Mouse (Mus musculus): ENCODE measurements around the gene Cxcr5.

The Cxcr5 gene

DNA sequence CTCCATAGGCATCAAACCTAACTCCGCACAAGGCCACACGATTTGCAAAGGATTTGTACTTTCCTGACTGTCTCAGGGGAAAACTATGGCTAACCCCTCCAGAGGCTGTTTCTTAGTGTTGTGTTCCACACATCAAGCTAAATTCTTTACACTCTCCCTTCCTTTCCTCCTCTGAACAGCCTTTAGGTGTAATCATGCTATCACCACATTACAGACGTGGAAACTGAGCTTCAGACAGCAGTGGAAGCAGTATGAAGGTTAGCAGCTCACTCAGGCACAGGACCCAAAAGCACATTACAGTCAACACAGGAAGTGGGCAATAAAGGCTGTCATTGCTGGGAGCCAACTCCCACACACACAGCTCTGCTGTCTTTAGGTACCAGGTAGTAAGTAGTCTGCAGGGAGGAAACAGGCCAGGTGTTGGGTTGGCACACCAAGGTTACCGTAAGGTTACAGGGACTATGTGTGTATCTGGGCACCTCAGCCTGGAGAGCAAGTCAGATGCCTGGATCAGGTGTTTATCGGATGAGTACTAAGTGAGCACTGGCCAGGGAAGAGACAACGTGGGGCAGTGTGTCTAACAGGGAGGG is 28.6 kb downstream of the Cxcr5 start:
- DNase-seq, result no peak

DNA sequence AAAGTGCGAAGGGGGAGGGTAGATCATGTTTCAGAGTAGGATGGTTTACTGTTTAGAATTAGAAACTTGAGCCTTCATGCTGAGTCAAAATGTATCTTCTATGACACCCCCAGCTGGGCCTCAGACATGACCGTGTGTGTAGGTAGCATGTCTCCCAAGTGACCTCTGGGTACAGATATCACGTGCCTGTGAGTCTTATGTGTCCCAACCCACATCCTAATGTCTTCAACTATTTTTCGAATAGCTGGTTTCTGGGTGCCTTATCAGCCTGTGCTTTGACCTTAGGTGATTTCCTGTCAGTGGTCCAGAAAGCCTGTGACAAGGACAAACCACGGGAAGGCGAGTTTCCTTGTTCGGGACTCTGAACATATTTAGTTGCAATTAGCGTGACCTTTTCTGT is 33.3 kb downstream of the Cxcr5 start:
- DNase-seq, result no peak

DNA sequence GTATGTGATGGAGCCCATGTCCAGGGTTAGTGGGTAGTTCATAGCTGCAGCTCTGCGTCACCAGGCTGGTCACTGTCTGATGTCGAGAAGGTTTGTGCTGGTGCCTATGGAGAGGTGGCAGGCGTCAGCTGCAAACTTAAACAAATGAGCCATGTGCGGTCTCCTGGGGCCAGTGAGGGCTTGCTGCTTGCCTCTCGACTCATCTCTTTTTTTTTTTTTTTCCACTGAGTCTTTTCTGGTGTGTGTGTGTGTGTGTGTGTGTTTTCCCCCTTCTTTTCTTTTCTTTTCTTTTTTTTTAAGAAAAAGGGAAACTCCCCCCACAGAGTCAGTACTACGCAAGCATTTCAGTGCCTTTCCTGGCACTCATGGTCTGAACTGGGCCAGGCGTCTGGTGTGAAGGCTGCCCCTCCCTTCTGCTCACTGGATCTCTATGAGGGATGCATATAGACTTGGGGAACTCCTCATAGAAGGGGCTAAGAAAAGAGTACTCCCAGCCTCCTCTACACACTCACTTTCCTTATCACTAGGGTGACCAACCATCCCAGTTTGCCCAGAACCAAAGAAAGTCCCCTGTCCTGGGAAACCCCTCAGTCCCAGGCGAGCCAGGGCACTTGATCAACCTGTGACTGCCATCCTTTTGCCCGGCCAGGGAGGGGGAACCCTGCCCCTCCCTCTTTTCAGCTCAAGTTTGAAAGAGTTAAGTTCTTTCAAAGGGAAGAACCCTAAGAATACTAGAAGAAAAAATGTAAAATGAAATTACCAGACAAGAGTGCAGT is 35.2 kb downstream of the Cxcr5 start:
- no peak for DNase-seq

DNA sequence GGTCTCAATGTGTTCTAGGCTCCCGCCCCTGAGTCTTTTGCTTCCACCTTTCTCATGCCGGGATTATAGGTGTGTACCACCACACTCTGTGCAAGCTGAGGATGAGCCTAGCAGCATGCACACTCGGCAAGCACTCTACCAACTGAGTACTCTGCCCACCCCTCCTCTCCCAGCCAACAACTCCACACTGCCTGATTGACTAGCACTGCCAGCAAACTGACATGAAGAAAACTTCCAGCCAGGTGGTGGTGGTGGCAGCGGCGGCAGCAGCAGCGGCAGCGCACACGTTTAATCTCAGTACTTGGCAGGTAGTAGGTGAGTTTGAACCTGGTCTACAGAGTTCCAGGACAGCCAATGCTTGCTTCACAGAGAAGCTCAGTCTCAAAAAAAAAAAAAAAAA is 36.1 kb downstream of the Cxcr5 start:
- DNase-seq, result no peak

DNA sequence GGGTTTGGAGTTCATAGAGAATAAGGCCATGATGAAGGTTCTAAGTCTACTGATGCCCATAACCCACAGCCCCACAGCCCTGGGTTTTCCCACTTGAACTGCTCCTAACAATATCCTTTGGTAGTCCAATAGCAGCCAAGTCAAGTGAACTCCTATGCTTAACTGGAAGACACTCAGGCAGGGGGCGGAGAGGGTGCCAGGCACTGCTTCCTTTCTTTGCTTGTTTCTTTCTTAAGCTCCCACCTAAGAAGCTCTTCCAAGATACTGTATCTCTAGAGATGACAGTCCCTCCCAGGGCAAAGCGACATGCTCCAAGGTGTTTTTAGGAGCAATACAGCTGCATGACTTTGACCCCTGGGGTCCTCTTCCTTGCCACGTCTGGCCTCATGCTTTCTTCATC is 36.7 kb downstream of the Cxcr5 start:
- no peak for DNase-seq

DNA sequence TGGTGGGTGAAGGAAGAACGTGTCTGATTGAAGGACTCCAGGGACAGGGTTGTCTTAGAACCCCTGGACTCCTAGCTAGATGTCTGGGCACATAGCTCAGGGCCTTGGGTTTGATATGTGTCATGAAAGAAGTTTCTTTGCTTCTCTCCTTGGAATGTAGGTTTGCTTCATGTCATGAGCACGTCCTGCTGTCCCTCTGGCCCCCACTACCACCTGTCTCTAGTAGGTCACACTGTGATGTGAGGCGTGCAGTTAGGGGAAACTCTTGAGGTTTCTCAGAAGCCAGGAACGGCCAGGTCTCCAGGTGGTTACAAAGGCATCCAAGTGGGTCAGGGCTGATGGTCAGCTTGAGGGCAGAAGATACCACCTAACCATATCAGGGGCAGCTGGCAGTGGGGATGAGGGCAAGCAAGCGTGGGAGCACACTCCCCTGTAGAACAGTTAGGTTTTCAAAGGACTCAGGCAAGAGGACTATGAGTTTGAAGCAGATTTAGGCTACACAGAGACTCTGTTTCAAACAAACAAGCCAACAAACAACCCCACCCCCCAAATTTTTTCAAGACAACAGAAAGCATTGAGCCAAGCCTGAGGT is 37.3 kb downstream of the Cxcr5 start:
- no peak for DNase-seq

DNA sequence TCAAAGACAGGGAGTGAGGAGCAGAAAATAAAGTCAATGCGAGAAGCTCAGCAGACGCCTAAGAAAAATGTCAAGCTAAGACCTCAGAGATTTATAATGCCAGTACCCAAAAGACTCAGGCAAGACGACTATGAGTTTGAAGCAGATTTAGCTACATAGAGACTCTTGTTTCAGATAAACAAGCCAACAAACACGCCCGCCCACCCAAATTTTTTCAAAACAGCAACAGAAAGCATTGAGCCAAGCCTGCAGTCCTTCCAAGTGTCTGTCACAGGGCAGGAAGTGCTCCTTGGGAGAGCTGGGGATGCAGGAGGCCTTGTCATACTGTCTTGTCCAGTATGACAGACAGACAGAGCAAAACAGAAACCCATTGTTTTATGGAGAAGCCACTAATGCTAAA is 38.0 kb downstream of the Cxcr5 start:
- DNase-seq, result no peak

DNA sequence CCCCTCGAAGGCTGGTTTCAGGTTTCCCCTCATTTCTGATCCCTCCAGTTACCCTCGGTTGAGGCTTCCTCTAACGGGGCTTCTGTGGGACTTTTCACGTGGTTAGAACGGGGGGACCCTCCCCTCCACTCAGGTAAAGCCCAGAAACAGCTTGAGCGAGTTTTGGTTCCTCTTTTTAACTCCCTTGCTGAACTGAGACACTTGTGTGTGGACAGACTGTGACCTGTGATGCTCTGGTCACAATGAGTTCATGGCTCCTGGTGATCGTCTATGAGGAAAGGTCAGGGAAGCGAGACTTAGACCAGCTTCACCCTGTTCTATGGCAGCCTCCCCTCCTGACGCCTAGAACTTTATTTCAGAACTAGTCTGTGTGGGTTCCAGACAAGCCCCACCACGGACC is 39.8 kb downstream of the Cxcr5 start:
- DNase-seq, result no peak

DNA sequence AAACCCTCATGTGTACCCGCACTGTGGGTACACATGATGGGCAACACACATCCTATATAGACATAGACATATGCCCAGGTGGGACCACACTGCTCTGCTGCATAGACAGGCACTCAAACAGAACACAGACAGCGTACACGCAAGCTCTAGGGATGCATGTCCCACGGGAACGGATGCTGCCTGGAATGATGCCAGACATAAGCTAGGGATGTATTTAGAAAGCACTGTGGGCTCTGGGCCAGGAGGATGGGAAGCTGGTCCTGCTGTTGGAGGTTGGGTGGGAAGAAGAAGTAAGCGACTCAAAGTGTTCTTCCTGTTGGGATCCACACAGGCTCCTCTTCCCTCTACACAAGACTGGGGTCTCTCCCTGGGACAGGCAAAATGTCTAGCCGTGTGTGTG is 43.6 kb downstream of the Cxcr5 start:
- DNase-seq, result peak in 1 of 2 experiments; percentile 39

DNA sequence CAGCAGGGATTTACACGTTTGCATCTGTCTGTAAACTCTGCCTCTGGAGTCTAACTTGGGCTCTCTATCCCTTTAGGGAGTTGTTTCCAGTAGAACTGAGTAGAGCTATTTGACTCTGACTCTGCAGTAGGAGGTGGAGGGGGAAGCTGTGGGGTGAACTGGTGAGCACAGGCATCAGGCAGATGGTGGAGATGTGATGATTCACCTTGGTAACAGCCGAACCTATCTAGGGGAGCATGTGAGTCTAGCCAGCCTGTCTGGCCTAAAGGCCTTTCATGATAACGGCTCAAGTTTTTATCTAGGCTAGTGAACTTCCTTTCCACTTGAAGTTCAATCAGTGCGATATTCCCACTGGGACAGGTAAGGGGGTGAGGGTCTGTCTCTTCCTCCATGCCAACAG is 44.3 kb downstream of the Cxcr5 start:
- peak; percentile 40 to 63 for DNase-seq

DNA sequence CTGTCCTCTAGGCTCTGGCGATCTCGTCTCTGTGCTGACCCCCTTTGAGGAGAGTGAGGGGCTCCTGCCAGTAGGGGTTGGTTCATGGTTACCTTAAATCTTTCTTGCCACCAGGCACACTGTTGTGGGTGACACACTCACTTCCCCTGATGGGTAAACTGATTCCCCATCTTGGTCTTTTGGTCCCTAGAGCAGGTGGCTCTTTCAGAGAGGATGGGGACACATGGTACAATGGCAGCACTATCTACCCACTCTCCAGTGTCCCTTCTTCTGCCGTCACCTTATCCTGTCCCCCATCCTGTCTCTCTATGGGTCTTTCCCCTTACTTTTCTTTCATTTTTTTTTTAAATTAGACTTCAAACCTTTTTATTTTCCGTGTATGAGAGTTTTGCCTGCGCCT is 45.8 kb downstream of the Cxcr5 start:
- no peak for DNase-seq

DNA sequence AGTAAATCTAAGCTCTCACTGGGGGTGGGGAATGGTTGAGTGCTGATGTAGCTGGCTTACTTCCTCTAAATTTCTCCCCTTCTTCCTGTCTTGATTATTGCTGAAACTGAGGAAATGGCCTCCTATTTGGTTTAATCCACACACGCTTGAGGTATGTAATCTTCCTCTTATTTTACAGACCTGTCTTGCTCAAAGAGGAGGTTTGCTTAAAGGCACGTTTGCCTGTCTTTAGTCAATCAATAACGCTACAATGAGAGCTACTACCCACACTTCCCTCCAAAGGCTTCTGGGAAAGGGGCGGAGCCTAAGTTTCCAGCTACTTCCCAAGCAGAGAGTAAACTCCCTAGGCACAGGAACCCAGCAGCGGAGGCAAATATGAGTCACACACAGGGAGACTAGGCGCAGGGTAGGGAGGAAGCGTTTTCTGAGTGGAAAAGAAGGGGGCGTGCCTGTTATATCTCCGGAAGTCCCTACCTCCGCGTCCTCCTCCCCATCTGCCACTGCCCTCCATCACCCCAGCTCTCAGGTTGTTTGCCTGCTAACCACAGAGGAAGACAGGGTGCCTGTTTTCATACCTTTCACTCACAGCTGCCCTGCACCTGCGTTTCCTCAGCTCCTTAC is 46.4 kb downstream of the Cxcr5 start:
- no peak for DNase-seq

DNA sequence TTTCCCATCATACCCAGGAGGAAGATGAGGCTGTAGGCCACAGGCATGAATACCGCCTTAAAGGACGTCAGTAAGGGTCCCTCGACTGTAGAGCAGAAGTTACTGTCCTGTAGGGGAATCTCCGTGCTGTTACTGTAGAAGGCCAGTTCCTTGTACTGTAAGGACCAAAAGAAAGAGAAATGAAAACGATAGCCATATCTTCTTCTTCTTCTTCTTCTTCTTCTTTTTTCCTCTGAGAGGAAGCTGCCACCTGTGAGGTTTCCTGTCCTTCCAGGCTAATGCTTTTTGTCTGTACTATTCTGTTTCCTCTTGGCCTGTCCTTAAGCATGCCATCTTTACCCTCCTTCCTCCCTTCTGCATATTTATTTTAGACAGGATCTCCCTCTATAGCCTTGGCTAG is 47.5 kb downstream of the Cxcr5 start:
- DNase-seq, result no peak

DNA sequence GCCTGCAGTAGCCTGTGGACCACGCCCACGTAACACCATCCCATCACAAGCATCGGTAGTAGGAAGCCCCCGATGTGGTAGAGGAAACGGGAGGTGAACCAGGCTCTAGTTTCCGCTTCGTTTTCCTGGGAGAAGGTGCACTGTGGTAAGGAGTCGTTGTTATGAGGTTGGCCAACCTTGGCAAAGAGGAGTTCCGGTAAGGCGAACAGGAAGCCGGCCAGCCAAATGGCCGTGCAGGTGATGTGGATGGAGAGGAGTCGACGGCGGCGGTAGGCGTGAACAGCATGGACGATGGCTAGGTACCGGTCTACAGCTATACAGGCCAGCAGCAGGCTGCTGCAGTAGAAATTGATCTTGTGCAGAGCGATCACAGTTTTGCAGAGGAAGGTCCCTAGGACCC is 48.1 kb downstream of the Cxcr5 start:
- DNase-seq, result no peak

DNA sequence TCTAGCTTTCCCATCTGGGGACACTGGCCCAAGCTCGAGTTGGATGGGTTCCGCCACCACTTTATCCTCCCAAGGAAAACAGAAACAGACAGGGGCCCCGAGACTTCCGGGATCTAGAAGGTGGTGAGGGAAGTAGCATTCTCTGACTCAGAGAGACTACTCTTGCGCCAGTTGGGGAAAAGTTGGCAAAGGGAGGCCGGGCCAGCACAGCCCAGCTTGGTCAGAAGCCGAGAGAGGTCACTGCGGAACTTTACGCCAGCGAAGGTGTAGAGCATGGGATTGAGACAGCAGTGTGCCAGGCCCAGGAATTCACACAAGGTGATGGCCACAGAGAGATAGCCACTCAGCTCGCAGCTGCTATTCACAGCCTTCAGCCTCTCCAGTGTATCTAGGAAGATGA is 48.6 kb downstream of the Cxcr5 start:
- DNase-seq, result peak in 1 of 2 experiments; percentile 15

DNA sequence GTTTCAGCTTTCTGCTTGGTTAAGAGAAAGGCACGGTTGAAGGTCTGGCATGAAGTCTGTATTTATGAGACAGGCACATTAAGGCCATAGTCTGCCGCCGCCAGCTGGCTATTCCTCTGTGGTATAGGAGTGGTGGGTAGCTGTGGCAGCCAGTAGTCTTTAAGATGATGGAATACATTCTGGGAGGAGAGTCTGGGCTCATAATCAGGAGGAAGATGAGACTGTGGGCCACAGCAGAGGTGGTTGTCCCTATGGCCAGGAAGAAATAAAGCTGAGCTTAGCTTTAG is 49.0 kb downstream of the Cxcr5 start:
- DNase-seq, result peak in 1 of 2 experiments; percentile 13

DNA sequence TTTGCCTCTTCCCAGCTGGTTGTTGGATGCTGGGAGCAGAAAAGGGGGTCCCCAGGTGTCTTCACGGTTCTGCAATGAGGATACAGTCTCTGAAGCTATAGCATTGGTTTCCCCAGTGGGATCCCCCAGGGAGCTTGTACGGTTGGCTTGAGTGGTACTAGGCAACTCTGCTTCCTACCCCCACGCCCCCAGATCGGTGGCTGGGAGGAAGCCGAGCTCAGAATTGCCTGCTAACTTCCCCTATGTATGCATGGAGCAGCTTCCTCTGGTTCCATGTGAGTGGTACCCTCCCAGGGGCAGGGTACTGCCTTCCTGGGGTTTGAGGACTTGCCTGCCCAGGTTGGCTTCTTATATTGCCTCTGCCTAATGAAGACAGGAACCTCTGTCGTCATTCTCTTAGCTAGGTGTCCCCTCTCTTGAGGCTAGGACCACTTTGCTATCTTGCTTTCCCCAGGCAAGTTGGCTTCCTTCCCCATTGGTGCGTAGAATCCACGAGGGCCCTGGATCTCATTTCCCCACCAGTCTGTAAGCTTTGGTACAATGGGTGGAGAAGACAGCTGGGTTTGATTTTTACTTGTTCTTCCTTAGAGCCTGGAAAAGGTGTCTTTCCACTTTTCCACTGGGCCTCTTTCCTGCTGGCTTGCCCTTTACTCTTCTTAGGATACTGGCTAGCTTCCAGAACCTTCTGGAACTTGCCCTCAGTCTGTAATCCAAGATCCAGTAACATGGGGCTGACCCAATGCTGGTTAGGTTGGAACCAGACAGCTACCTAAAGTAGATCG is 49.6 kb downstream of the Cxcr5 start:
- peak; percentile 21 to 25 for DNase-seq

DNA sequence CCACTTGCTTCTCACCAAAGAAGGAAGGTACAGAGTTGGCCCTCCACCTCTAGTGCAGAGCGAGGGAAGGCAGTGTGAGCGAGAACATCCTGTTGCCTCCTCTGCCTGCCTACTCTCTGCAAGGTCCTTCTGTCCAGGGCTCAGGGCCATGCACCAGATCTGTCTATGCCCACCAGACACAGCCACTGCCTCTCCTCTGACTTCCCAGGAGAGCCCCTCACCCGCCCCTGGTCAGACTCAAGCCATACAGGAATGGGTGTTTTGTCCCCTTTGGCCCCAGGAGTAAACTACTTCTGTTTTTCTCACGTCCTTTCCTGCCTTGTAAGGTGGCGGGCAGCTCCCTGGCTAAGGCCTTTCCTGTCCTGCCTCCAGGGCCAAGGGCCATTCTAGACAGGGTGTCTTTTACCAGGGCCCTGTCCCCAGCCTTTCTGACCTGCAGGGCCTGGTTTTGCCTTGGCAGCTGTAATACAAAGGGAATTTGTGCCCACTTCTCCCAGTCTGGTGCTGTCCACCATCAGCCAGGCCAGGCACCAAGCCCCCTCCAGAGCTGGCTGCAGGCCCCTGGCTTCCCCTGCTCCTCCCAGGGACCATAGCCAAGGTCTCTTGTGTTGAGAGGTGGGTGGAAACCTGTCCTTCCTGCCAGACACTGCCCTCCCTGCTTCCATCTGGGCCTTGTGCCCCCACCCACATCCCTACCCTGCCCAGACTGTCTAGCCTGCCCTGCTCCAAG is 50.6 kb downstream of the Cxcr5 start:
- DNase-seq, result peak; percentile 77

DNA sequence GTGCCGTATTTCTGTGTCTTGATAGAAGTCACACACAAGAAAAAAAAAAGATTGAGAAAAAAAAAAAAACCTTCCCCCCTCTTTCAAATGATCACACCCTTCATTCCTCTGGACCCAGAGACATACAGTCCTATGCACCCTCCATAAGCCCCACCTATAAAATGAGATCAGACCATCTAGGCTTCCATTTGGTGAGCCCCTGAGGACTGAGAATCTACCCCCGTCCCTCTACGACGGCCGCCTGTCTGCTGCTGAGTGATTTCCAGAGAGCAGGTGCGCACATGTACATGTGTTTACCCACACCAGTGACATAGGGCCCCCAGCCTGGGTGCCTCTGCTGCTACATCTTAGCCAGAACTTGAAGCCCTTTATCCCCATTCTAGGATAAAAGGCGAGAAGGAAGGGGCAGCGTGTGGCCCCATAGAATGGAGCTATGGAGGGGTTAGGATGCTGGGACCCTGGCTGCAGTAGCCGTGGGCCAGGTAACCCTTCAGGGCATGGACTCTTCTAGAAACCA is 51.3 kb downstream of the Cxcr5 start:
- peak; percentile 42 to 47 for DNase-seq

DNA sequence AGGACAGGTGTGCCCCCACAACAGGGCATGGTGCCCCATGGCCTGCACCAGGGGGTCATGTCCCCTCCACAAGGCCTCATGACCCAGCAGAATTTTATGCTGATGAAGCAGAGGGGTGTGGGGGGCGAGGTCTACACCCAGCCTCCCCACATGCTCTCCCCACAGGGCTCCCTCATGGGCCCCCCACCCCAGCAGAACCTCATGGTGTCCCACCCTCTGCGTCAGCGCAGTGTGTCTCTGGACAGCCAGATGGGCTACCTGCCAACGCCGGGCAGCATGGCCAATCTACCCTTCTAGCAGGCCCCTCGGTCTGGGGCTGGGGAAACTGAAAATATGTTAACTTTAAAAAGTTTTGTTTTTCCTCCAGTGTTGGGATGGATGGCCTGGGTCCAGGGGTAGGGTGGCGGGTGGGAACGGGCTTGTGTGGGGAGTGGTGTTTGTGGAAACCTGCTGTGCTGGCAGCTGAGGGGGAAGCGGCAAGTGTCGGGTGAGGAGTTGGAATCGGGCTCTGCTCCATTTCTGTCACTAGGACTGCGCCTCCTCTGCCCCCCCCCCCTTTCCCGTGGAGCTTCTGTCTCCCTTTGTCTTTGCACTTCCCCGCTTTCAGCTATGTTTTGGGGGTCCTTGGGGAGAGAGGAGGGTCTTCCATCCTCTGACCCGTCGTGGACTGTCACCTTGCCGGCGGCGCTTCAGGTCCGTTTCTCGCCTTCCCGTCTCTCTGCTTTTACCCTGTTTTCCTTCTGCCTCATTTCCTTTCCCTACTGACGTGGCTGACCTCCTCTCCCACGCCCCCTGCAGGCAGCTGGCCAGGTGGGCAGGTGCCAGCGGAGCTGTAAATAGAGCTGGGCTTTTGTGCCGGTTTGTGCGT is 52.0 kb downstream of the Cxcr5 start:
- peak; percentile 90 to 96 for DNase-seq

DNA sequence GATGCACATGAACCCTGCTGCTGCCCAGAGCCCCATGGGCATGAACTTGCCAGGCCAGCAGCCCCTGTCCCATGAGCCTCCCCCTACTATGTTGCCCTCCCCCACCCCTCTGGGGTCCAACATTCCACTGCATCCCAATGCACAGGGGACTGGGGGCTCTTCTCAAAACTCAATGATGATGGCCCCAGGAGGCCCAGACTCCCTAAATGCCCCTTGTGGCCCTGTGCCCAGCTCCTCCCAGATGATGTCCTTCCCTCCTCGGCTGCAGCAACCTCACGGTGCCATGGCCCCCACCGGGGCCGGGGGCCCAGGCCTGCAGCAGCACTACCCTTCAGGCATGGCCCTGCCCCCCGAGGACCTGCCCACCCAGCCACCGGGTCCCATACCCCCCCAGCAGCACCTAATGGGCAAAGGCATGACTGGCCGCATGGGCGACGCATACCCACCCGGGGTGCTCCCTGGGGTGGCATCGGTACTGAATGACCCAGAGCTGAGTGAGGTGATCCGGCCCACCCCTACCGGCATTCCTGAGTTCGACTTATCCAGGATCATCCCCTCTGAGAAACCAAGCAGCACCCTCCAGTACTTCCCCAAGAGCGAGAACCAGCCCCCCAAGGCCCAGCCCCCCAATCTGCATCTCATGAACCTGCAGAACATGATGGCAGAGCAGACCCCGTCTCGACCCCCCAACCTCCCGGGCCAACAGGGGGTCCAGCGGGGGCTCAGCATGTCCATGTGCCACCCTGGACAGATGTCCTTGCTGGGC is 52.8 kb downstream of the Cxcr5 start:
- peak; percentile 34 to 47 for DNase-seq

Measured in cerebellum, postnatal 25 days (tissue).